Mouse (Mus musculus) hindbrain, postnatal 0 days (tissue): ENCODE data around the gene Brat1. TPM values are rescaled to one million over a fixed set of nuclear protein-coding genes. Genes with fewer than 3 reads are reported as not detected.

Experiments used
- ATAC-seq: fragments of 200-750 bp; cut with Nextera tagmentation; 2 replicates; pipeline ENCODE4 v1.8.0; 2017; ENCODE audit warnings: mild to moderate bottlenecking, moderate TSS enrichment, moderate library complexity
- DNase-seq: peaks from one replicate; pipeline ENCODE4 v3.0.0-alpha.2; 2015; ENCODE audit warnings: low spot score
- H3K27ac ChIP-seq: fragments of 300-500 bp; sonication (generic); 2 replicates; pipeline ENCODE4 v1.5.1; 2014; ENCODE audit warnings: mild to moderate bottlenecking
- H3K27me3 ChIP-seq: fragments of 300-500 bp; sonication (generic); 2 replicates; pipeline ENCODE4 v1.6.1; 2014; ENCODE audit warnings: low read length, mixed read lengths; ENCODE audit not compliant: insufficient read depth
- H3K36me3 ChIP-seq: fragments of 300-500 bp; sonication (generic); 2 replicates; pipeline ENCODE4 v1.6.1; 2014; ENCODE audit warnings: low read length, mixed read lengths; ENCODE audit not compliant: insufficient read depth
- H3K4me1 ChIP-seq: fragments of 300-500 bp; sonication (generic); 2 replicates; pipeline ENCODE4 v1.6.1; 2014; ENCODE audit warnings: antibody characterized with exemption, low read length, mixed read lengths; ENCODE audit not compliant: insufficient read depth
- H3K4me2 ChIP-seq: fragments of 300-500 bp; sonication (generic); 2 replicates; pipeline ENCODE4 v1.6.1; 2014; ENCODE audit warnings: low read depth, mild to moderate bottlenecking, low read length, moderate library complexity, mixed read lengths
- H3K4me3 ChIP-seq: fragments of 300-500 bp; sonication (generic); 2 replicates; pipeline ENCODE4 v1.5.1; 2014; ENCODE audit warnings: low read length
- H3K9ac ChIP-seq: fragments of 300-500 bp; sonication (generic); replicated peaks from 2 replicates; pipeline ENCODE4 v1.6.1; 2014; ENCODE audit warnings: mild to moderate bottlenecking, low read length, moderate library complexity, mixed read lengths
- H3K9me3 ChIP-seq: fragments of 300-500 bp; sonication (generic); 2 replicates; pipeline ENCODE4 v1.6.1; 2016; ENCODE audit warnings: low read length, mixed read lengths
- CTCF ChIP-seq: IDR thresholded peaks from 2 replicates; pipeline ENCODE4 v1.5.1; 2016; ENCODE audit warnings: antibody characterized with exemption, control low read depth, low read depth
- WGBS: fragments of 180-500 bp; shearing (Covaris S2); extraction: QIAGEN DNeasy Blood & Tissue Kit; methylation state at CpG from one replicate; pipeline ENCODE4 v1.1.7; 2014; 5-methylcytosine and 5-hydroxymethylcytosine counted together
- polyA plus RNA-seq: library from polyadenylated mRNA; unstranded; fragments of >200 nt; fragmentation: Nextera tagmentation; extraction: Ambion mirVana; gene quantifications from 2 replicates; pipeline ENCODE4 v1.2.1, GENCODE M21; 2015
- total RNA-seq: library from RNA; depleted of rRNA; stranded (reverse); fragments of >200 nt; gene quantifications from 2 replicates; pipeline ENCODE4 v1.2.3, GENCODE M21; 2014

Gene Brat1
- total and polyA plus RNA-seq, 2 experiments from 2014 or later = 18.1 to 46.7 TPM

DNA sequence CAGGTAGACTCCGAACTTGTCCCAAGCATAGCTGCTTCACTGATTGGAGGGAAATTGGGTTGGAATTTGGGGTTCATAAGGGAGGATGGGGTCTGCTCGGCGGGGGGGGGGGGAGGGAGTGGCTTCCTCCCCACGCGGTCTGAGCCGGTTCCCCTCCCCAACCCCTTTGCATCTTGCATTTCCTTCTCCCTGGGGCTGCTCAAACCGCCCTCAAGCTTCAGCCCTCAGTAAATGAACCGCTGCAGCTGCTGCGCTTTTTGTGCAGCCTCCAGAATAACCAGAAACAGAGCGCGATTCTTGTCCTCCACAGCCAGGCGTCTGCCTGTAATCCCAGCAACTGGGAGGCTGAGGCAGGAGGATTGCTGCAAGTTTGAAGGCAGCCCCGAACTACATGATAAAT, 31.4 kb downstream of the Brat1 start:
- peak overlapping the region; percentile 60; the same call in 1 of the 2 replicates for H3K4me2 ChIP-seq
- DNase-seq (no peak), ATAC-seq (no peak)
- H3K36me3 ChIP-seq = no peaks in the 10 kb centered on the region
- peaks cover 8% of the 10 kb centered on the region; the same call in 1 of the 2 replicates for H3K27me3 ChIP-seq
- WGBS = 24% methylated on average over 13 of the region's 13 CpGs
- H3K27ac ChIP-seq = no peak overlapping the region
- no peaks in the 10 kb centered on the region for H3K9me3 ChIP-seq
- H3K4me3 ChIP-seq = peak overlapping the region; percentile 33; the same call in 1 of the 2 replicates
- TF ChIP-seq CTCF = no peak
- 0 out of 2 replicates have a peak, but pooled peaks cover 2% of the 10 kb centered on the region for H3K4me1 ChIP-seq
- H3K9ac ChIP-seq = no peak overlapping the region

GRCm38 (mm10) chr5:140739813-140740212, 35.0 kb downstream of the Brat1 start:
- WGBS = 74% methylated on average over 12 of the region's 12 CpGs
- H3K27me3 ChIP-seq = peaks cover 8% of the 10 kb centered on the region; the same call in 1 of the 2 replicates
- DNase-seq = no peak

GRCm38 (mm10) chr5:140741040-140741439, 36.2 kb downstream of the Brat1 start:
- no peaks in the 10 kb centered on the region for H3K36me3 ChIP-seq
- ATAC-seq (no peak), DNase-seq (no peak)
- no peaks in the 10 kb centered on the region for H3K9me3 ChIP-seq
- H3K27me3 ChIP-seq = no peaks in the 10 kb centered on the region
- TF ChIP-seq CTCF = no peak
- H3K4me1 ChIP-seq = no peaks in the 10 kb centered on the region; the same call in none of the 2 replicates
- no peak overlapping the region for H3K27ac ChIP-seq
- 68% methylated on average over 11 of the region's 11 CpGs for WGBS
- H3K4me3 ChIP-seq = no peak overlapping the region
- no peak overlapping the region for H3K9ac ChIP-seq
- H3K4me2 ChIP-seq = no peak overlapping the region

More at GRCm38 (mm10) chr5:140739813-140740212, 35.0 kb downstream of the Brat1 start:
- H3K36me3 ChIP-seq = no peaks in the 10 kb centered on the region
- H3K27ac ChIP-seq = no peak overlapping the region
- TF ChIP-seq CTCF = no peak
- no peak overlapping the region for H3K9ac ChIP-seq
- no peak for ATAC-seq
- no peaks in the 10 kb centered on the region for H3K9me3 ChIP-seq
- no peak overlapping the region for H3K4me3 ChIP-seq
- peaks cover 2% of the 10 kb centered on the region for H3K4me1 ChIP-seq
- no peak overlapping the region for H3K4me2 ChIP-seq

DNA sequence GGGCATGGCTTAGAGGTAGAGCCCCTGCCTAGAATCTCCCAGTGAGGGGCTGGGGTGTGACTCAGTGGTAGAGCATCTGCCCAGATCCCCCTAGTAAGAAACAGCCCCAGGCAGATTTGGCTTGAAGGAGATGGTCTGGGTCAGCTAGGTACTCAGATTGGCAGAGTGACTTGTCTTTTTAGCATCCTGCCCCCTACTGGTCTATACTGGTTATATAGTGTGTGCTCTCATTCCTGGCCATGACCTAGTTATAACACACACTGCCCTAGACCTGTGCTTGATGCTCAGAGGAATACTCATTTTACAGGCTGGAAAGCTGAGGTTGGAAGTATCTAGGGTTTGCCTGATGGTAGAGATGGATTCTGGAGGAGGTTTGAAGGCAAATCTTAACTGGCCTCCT, 37.1 kb downstream of the Brat1 start:
- Histone ChIP-seq H3K27me3 (no peaks in the 10 kb centered on the region), H3K4me3 (no peak overlapping the region), H3K4me2 (no peak overlapping the region), H3K4me1 (no peaks in the 10 kb centered on the region; the same call in none of the 2 replicates), H3K9me3 (no peaks in the 10 kb centered on the region), H3K36me3 (no peaks in the 10 kb centered on the region), H3K9ac (no peak overlapping the region), H3K27ac (no peak overlapping the region)
- ATAC-seq (0 out of 2 replicates have a peak, but pooled peaks have one; percentile 48), DNase-seq (peak; percentile 50)
- peak; percentile 46 for TF ChIP-seq CTCF

- Histone ChIP-seq H3K27ac (no peak overlapping the region), H3K9ac (no peak overlapping the region), H3K4me1 (peaks cover under 1% of the 10 kb centered on the region), H3K9me3 (no peaks in the 10 kb centered on the region), H3K4me2 (no peak overlapping the region), H3K36me3 (no peaks in the 10 kb centered on the region), H3K4me3 (no peak overlapping the region), H3K27me3 (no peaks in the 10 kb centered on the region)
- ATAC-seq (peak; percentile 78), DNase-seq (peak; percentile 71)
- peak; percentile 57 for TF ChIP-seq CTCF
- 22% methylated on average over 12 of the region's 12 CpGs for WGBS
Observed at GRCm38 (mm10) chr5:140743706-140744131, 38.9 kb downstream of the Brat1 start.

DNA sequence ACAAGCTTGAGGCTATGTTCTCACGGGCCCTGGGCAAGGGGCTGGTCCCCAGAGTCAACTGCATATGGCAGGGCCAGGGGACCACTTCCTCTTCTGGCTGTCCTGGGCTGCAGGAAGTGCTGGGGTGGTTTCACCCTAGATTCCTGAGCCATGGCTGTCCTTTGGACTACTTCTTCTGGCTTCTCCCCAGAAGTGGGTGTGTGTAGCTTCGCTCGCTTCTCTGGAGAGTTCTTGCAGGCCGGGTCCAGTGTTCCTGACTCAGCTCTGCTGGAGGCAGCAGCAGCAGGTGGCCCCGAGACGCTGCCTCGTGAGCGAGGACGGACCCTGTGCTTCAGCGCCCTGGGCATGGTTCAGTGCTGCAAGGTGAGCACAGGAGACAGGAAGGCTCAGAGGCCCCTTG, 43.6 kb downstream of the Brat1 start:
- DNase-seq = no peak
- Histone ChIP-seq H3K4me3 (no peak overlapping the region), H3K36me3 (no peaks in the 10 kb centered on the region), H3K9me3 (no peaks in the 10 kb centered on the region), H3K4me1 (peaks cover 9% of the 10 kb centered on the region), H3K27ac (no peak overlapping the region), H3K4me2 (peak overlapping the region; percentile 38; the same call in 1 of the 2 replicates), H3K27me3 (no peaks in the 10 kb centered on the region), H3K9ac (no peak overlapping the region)
- 71% methylated on average over 10 of the region's 10 CpGs for WGBS
- ATAC-seq = no peak
- TF ChIP-seq CTCF = no peak

GRCm38 (mm10) chr5:140749062-140749875, 44.5 kb downstream of the Brat1 start:
- H3K4me2 ChIP-seq = peak overlapping the region; percentile 38
- no peaks in the 10 kb centered on the region for H3K36me3 ChIP-seq
- peaks cover 9% of the 10 kb centered on the region; the same call in 1 of the 2 replicates for H3K4me1 ChIP-seq
- ATAC-seq = peak; percentile 77
- WGBS = 18% methylated on average over 12 of the region's 12 CpGs
- H3K4me3 ChIP-seq = no peak overlapping the region
- H3K9me3 ChIP-seq = no peaks in the 10 kb centered on the region
- H3K9ac ChIP-seq = no peak overlapping the region
- peak; percentile 89 for DNase-seq
- H3K27ac ChIP-seq = 0 out of 2 replicates have a peak overlapping the region, but pooled peaks have one; percentile 37
- no peaks in the 10 kb centered on the region for H3K27me3 ChIP-seq
- TF ChIP-seq CTCF = peak; percentile 94
